Mouse (Mus musculus) liver, postnatal 0 days (tissue): ENCODE results near the gene Phyh. TPM values are rescaled to one million over a fixed set of nuclear protein-coding genes. Genes with fewer than 3 reads are reported as not detected.
"Not testable (repeated sequence)": the region's sequence is repeated elsewhere in the genome, so short reads cannot be mapped to it uniquely, and the experiment has no call there.

Experiments used
- ATAC-seq: fragments of 200-750 bp; cut with Nextera tagmentation; 2 replicates; pipeline ENCODE4 v1.8.0; 2017; ENCODE audit warnings: mild to moderate bottlenecking, moderate library complexity
- DNase-seq: peaks from one replicate; pipeline ENCODE4 v3.0.0-alpha.2; 2016
- H3K27ac ChIP-seq: fragments of 300-500 bp; sonication (generic); 2 replicates; pipeline ENCODE4 v1.5.1; 2014; ENCODE audit warnings: antibody characterized with exemption, moderate library complexity, mild to moderate bottlenecking, low read depth
- H3K27me3 ChIP-seq: fragments of 300-500 bp; sonication (generic); 2 replicates; pipeline ENCODE4 v1.6.1; 2014; ENCODE audit warnings: low read length, control low read depth, mixed read lengths; ENCODE audit not compliant: insufficient read depth
- H3K36me3 ChIP-seq: fragments of 300-500 bp; sonication (generic); replicated peaks from 2 replicates; pipeline ENCODE4 v1.6.1; 2014; ENCODE audit warnings: mild to moderate bottlenecking, control low read depth, low read length, moderate library complexity, mixed read lengths; ENCODE audit not compliant: insufficient read depth
- H3K4me1 ChIP-seq: fragments of 300-500 bp; sonication (generic); 2 replicates; pipeline ENCODE4 v1.6.1; 2014; ENCODE audit warnings: antibody characterized with exemption, mild to moderate bottlenecking, control low read depth; ENCODE audit not compliant: insufficient read depth
- H3K4me2 ChIP-seq: fragments of 300-500 bp; sonication (generic); 2 replicates; pipeline ENCODE4 v1.6.1; 2014; ENCODE audit warnings: low read depth, mild to moderate bottlenecking, low read length, moderate library complexity, mixed read lengths
- H3K4me3 ChIP-seq: fragments of 300-500 bp; sonication (generic); 2 replicates; pipeline ENCODE4 v1.5.1; 2014; ENCODE audit warnings: low read depth, low read length
- H3K9ac ChIP-seq: fragments of 300-500 bp; sonication (generic); replicated peaks from 2 replicates; pipeline ENCODE4 v1.6.1; 2014; ENCODE audit warnings: mild to moderate bottlenecking, moderate library complexity
- H3K9me3 ChIP-seq: fragments of 300-500 bp; sonication (generic); 2 replicates; pipeline ENCODE4 v1.6.1; 2016; ENCODE audit warnings: mild to moderate bottlenecking, control low read depth, low read length, mixed read lengths
- CTCF ChIP-seq: sonication (generic); IDR thresholded peaks from 2 replicates; pipeline ENCODE4 v1.5.1; 2016; ENCODE audit warnings: antibody characterized with exemption, low read depth
- EP300 ChIP-seq: IDR thresholded peaks from 2 replicates; pipeline ENCODE4 v1.6.1; 2016; ENCODE audit warnings: antibody characterized with exemption, low read depth, mild to moderate bottlenecking
- WGBS: fragments of 180-500 bp; shearing (Covaris S2); extraction: QIAGEN DNeasy Blood & Tissue Kit; methylation state at CpG from one replicate; pipeline ENCODE4 v1.1.7; 2014; ENCODE audit not compliant: insufficient replicate concordance; 5-methylcytosine and 5-hydroxymethylcytosine counted together
- polyA plus RNA-seq: library from polyadenylated mRNA; unstranded; fragments of >200 nt; fragmentation: Nextera tagmentation; extraction: Ambion mirVana; gene quantifications from 2 replicates; pipeline ENCODE4 v1.2.1, GENCODE M21; 2015

The Phyh gene
- polyA plus RNA-seq, 1 experiment from 2014 or later = 608 TPM

DNA sequence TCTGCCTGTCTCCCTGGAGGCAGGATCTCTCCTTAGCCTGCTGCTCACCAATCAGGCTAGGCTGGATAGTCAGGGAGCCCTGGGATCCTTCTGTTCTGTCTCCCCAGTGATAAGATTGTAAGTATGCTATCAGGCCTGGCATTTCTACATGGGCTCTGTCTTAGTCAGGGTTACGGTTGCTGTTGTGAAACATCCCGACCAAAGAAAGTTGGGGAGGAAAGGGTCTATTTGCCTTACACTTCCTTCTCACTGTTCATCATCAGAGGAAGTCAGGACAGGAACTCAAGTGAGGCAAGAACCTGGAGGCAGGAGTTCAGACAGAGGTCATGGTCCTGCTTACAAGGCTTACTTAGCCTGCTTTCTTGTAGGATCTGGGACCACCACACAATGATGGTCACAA lies 10.4 kb downstream of the Phyh start:
- 0 out of 2 replicates have a peak, but pooled peaks cover 3% of the 10 kb centered on the region for H3K4me1 ChIP-seq
- H3K36me3 ChIP-seq = peaks cover 47% of the 10 kb centered on the region
- peak; percentile 44 for ATAC-seq
- WGBS = 54% methylated on average over 2 of the region's 2 CpGs
- no peak overlapping the region for H3K27ac ChIP-seq
- no peak overlapping the region for H3K4me3 ChIP-seq
- DNase-seq = no peak
- no peak overlapping the region for H3K9ac ChIP-seq
- no peaks in the 10 kb centered on the region for H3K27me3 ChIP-seq
- TF ChIP-seq EP300 = no peak
- no peaks in the 10 kb centered on the region for H3K9me3 ChIP-seq
- H3K4me2 ChIP-seq = no peak overlapping the region

GRCm38 (mm10) chr2:4934516-4934915 lies 15.7 kb downstream of the Phyh start:
- Histone ChIP-seq H3K4me1 (0 out of 2 replicates have a peak, but pooled peaks cover under 1% of the 10 kb centered on the region), H3K9me3 (no peaks in the 10 kb centered on the region), H3K27ac (no peak overlapping the region), H3K4me2 (no peak overlapping the region), H3K36me3 (peaks cover 53% of the 10 kb centered on the region), H3K9ac (no peak overlapping the region), H3K4me3 (no peak overlapping the region), H3K27me3 (no peaks in the 10 kb centered on the region)
- WGBS = 89% methylated on average over 9 of the region's 9 CpGs
- ATAC-seq (no peak), DNase-seq (no peak)
- TF ChIP-seq CTCF (no peak), EP300 (no peak)

DNA sequence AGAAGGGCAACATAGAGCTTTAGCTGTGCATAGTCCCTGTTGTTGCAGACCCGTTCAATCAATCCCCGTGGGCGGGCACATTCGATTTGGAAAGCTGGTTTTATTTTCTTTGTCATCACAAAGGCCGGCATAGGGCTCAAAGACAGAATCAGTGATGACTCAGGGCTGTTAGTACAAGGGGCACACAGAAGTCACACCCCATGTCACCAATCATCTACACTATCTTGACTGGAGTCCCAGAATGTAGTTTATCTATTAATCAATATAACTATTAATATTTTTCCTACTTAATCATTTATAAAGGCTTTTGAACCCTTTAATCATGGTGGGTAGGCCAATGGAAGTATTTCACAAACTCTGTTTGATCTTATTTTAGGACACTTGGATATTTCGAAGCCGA lies 19.1 kb downstream of the Phyh start:
- no peak overlapping the region for H3K4me3 ChIP-seq
- H3K4me2 ChIP-seq = no peak overlapping the region
- peaks cover 34% of the 10 kb centered on the region for H3K36me3 ChIP-seq
- 0 out of 2 replicates have a peak, but pooled peaks have one; percentile 27 for ATAC-seq
- no peaks in the 10 kb centered on the region for H3K4me1 ChIP-seq
- TF ChIP-seq CTCF = no peak
- TF ChIP-seq EP300 = no peak
- no peak for DNase-seq
- WGBS = 75% methylated on average over 7 of the region's 7 CpGs
- no peaks in the 10 kb centered on the region for H3K27me3 ChIP-seq
- no peak overlapping the region for H3K9ac ChIP-seq
- no peak overlapping the region for H3K27ac ChIP-seq
- no peaks in the 10 kb centered on the region for H3K9me3 ChIP-seq

DNA sequence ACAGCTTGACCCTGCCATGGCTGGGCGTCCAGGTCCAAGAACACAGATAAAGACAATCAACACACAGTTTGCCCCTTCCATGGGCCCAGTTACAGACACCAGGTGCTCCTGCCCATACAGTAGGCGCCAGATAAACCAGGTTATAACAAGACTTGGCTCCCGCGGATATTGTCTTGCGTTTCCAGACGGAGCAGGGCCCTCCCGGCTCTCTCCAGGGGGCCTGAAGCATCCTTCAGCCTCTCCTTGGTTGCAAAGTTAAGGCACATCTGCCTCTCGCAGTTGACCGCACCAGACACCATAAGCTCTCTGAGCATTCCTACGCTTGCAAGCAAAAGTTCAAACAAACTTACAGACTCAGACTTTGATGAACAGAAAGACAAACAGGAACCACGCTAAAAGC lies 22.0 kb downstream of the Phyh start:
- 85% methylated on average over 11 of the region's 11 CpGs for WGBS
- no peak for DNase-seq
- Histone ChIP-seq H3K4me1 (no peaks in the 10 kb centered on the region), H3K4me3 (no peak overlapping the region), H3K27ac (no peak overlapping the region), H3K36me3 (peaks cover 26% of the 10 kb centered on the region), H3K27me3 (no peaks in the 10 kb centered on the region), H3K9me3 (peaks cover 2% of the 10 kb centered on the region; the same call in 1 of the 2 replicates), H3K9ac (no peak overlapping the region), H3K4me2 (no peak overlapping the region)
- no peak for TF ChIP-seq CTCF
- TF ChIP-seq EP300 = no peak
- no peak for ATAC-seq

DNA sequence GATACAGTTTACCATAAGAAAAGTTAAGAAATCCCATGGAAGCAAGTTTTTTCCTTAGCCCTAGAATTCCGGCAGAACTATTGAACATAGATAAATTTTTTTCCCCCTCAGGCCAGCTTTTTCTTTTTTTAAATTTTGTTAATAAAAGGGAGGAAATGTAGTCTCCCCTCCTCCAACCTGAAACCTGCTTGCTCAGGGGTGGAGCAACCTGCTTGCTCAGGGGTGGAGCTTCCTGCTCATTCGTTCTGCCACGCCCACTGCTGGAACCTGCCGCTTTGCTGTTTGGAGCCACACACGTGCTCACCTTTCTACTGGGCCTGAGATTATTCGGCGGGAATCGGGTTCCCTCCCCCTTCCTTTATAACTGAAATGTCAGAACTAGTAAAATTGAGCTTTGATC lies 30.9 kb downstream of the Phyh start:
- H3K36me3 ChIP-seq, DNase-seq, H3K4me3 ChIP-seq, ATAC-seq, H3K4me1 ChIP-seq, H3K27me3 ChIP-seq, H3K9me3 ChIP-seq, H3K4me2 ChIP-seq, H3K27ac ChIP-seq, H3K9ac ChIP-seq: not testable (repeated sequence)
- WGBS = 73% methylated on average over 8 of the region's 8 CpGs

DNA sequence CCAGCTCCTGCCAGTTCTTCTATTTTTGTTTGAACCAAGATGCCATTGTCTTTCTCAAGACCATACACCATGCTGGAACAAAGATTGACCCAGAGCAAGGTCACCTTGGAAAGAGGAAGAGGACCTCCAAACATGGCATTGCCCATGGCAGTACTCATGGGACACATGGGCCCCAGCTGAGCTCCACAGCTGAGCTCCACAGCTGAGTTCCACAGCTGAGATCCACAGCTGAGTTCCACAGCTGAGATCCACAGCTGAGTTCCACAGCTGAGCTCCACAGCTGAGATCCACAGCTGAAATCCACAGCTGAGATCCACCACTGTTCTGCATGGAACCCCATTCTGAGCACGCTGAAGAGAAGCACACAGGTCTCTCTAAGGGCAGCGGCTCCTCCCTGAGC lies 32.2 kb downstream of the Phyh start:
- TF ChIP-seq EP300 (no peak), CTCF (no peak)
- no peaks in the 10 kb centered on the region for H3K27me3 ChIP-seq
- no peaks in the 10 kb centered on the region for H3K9me3 ChIP-seq
- no peak overlapping the region for H3K4me2 ChIP-seq
- H3K27ac ChIP-seq = no peak overlapping the region
- no peak overlapping the region for H3K9ac ChIP-seq
- H3K36me3 ChIP-seq = no peaks in the 10 kb centered on the region
- H3K4me3 ChIP-seq = no peak overlapping the region
- WGBS = 71% methylated on average over 2 of the region's 2 CpGs
- DNase-seq (no peak), ATAC-seq (no peak)
- H3K4me1 ChIP-seq = no peaks in the 10 kb centered on the region

GRCm38 (mm10) chr2:4954216-4954760 lies 35.5 kb downstream of the Phyh start:
- TF ChIP-seq EP300 = no peak
- TF ChIP-seq CTCF = no peak
- H3K9me3 ChIP-seq = no peaks in the 10 kb centered on the region
- ATAC-seq = no peak
- no peaks in the 10 kb centered on the region for H3K4me1 ChIP-seq
- no peaks in the 10 kb centered on the region for H3K27me3 ChIP-seq
- no peaks in the 10 kb centered on the region for H3K36me3 ChIP-seq
- H3K4me3 ChIP-seq = no peak overlapping the region
- H3K4me2 ChIP-seq = no peak overlapping the region
- H3K9ac ChIP-seq = no peak overlapping the region
- 78% methylated on average over 6 of the region's 6 CpGs for WGBS
- no peak for DNase-seq
- no peak overlapping the region for H3K27ac ChIP-seq
